ENCODE assay signal across 25 mouse cellular contexts in genomic region chr4:86520695-86521094, GRCm38 (mm10). TPM values are rescaled to one million over a fixed set of nuclear protein-coding genes. Genes with fewer than 3 reads are reported as not detected.
"Had no signal": no experiment of that assay in that cellular context is flagged by ENCODE, and none has a peak within 500 bp of the region (broad histone marks: within the 10 kb centered on the region; RNA-seq: fewer than 3 reads in every experiment).

No protein-coding gene starts in this region.

- H3K27ac ChIP-seq: liver, embryonic 12.5 days; liver, embryonic 15.5 days; midbrain, embryonic 12.5 days; midbrain, embryonic 15.5 days; neural tube, embryonic 12.5 days; neural tube, embryonic 15.5 days; stomach, postnatal 0 days had no signal

- H3K4me2 ChIP-seq: liver, embryonic 12.5 days; liver, embryonic 15.5 days; lung, embryonic 14.5 days; midbrain, embryonic 12.5 days; midbrain, embryonic 15.5 days; neural tube, embryonic 12.5 days; neural tube, embryonic 15.5 days had no signal

- H3K4me3 ChIP-seq: liver, embryonic 12.5 days; liver, embryonic 15.5 days; megakaryocyte, embryonic 14.5 days; midbrain, embryonic 12.5 days; midbrain, embryonic 15.5 days; neural tube, embryonic 12.5 days; neural tube, embryonic 15.5 days had no signal

- H3K36me3 ChIP-seq: liver, embryonic 12.5 days; liver, embryonic 15.5 days; midbrain, embryonic 12.5 days; midbrain, embryonic 15.5 days; neural tube, embryonic 12.5 days; neural tube, embryonic 15.5 days had no signal

- H3K27me3 ChIP-seq: liver, embryonic 12.5 days; liver, embryonic 15.5 days; midbrain, embryonic 12.5 days; midbrain, embryonic 15.5 days; neural tube, embryonic 12.5 days; neural tube, embryonic 15.5 days had no signal

- DNase-seq: kidney, adult 18-20 months; kidney, adult 9 months; kidney, postnatal 14 days; kidney, postnatal 4 days; layer of hippocampus, adult 9-11 months; liver; lung, embryonic 14.5 days; lung, postnatal 36 days; right cerebral cortex, adult 18-20 months; right cerebral cortex, postnatal 14 days; right cerebral cortex, postnatal 4 days; thymus, adult 2 months; thymus, postnatal 14 days; thymus, postnatal 4 days had no signal

- H3K4me1 ChIP-seq: liver, embryonic 12.5 days; liver, embryonic 15.5 days; megakaryocyte, embryonic 14.5 days; midbrain, embryonic 12.5 days; midbrain, embryonic 15.5 days; neural tube, embryonic 12.5 days; neural tube, embryonic 15.5 days had no signal

- ATAC-seq: intestine, embryonic 16.5 days; liver, embryonic 12.5 days; lung, postnatal 0 days; midbrain, embryonic 15.5 days had no signal

- H3K9me3 ChIP-seq: liver, embryonic 12.5 days; liver, embryonic 15.5 days; megakaryocyte, embryonic 14.5 days; midbrain, embryonic 12.5 days; midbrain, embryonic 15.5 days; neural tube, embryonic 12.5 days; neural tube, embryonic 15.5 days had no signal

- H3K9ac ChIP-seq: liver, embryonic 12.5 days; liver, embryonic 15.5 days; lung, embryonic 14.5 days; midbrain, embryonic 12.5 days; midbrain, embryonic 15.5 days; neural tube, embryonic 12.5 days; neural tube, embryonic 15.5 days had no signal

RNA-seq across cellular contexts. Expression of gene Saxo1, which starts 37.4 kb away (rescaled TPM):
- polyA plus RNA-seq: intestine, embryonic 16.5 days; liver, embryonic 12.5 days; liver, embryonic 15.5 days; lung, embryonic 14.5 days; midbrain, embryonic 12.5 days; midbrain, embryonic 15.5 days; neural tube, embryonic 12.5 days; neural tube, embryonic 15.5 days; stomach, embryonic 14.5 days; stomach, postnatal 0 days had no signal
